Mouse (Mus musculus) embryo, embryonic 9.5 days (tissue): Measurements from ENCODE around the gene Neurod2.
A peak's percentile ranks its signal among the peaks of the same experiment; 100 is the strongest.

Source experiments
- DNase-seq: peaks from one replicate; pipeline ENCODE4 v3.0.0-alpha.2; 2017; ENCODE audit errors: extremely low spot score

The Neurod2 gene

GRCm38 (mm10) chr11:98318421-98319116, 10.9 kb downstream of the Neurod2 start:
- no peak for DNase-seq

- no peak for DNase-seq
Measured at GRCm38 (mm10) chr11:98317479-98317878, 12.0 kb downstream of the Neurod2 start.

GRCm38 (mm10) chr11:98313790-98314323, 15.6 kb downstream of the Neurod2 start:
- DNase-seq, result peak; percentile 76

GRCm38 (mm10) chr11:98298484-98299205, 30.8 kb downstream of the Neurod2 start:
- peak; percentile 29 for DNase-seq

GRCm38 (mm10) chr11:98297778-98298177, 31.7 kb downstream of the Neurod2 start:
- DNase-seq, result no peak

- no peak for DNase-seq
Measured at GRCm38 (mm10) chr11:98296916-98297315, 32.5 kb downstream of the Neurod2 start.

- DNase-seq, result peak; percentile 51
Measured at GRCm38 (mm10) chr11:98296277-98296676, 33.2 kb downstream of the Neurod2 start.

GRCm38 (mm10) chr11:98295013-98295585, 34.3 kb downstream of the Neurod2 start:
- DNase-seq, result no peak

GRCm38 (mm10) chr11:98294188-98295012, 35.0 kb downstream of the Neurod2 start:
- DNase-seq, result peak; percentile 66

- no peak for DNase-seq
Measured at GRCm38 (mm10) chr11:98293070-98293469, 36.4 kb downstream of the Neurod2 start.

GRCm38 (mm10) chr11:98290906-98291305, 38.5 kb downstream of the Neurod2 start:
- no peak for DNase-seq

GRCm38 (mm10) chr11:98289873-98290272, 39.6 kb downstream of the Neurod2 start:
- no peak for DNase-seq

- no peak for DNase-seq
Measured at GRCm38 (mm10) chr11:98287961-98288360, 41.5 kb downstream of the Neurod2 start.

GRCm38 (mm10) chr11:98287531-98287930, 41.9 kb downstream of the Neurod2 start:
- no peak for DNase-seq

- no peak for DNase-seq
Measured at GRCm38 (mm10) chr11:98285368-98285767, 44.1 kb downstream of the Neurod2 start.

GRCm38 (mm10) chr11:98284230-98284629, 45.2 kb downstream of the Neurod2 start:
- DNase-seq, result no peak

- no peak for DNase-seq
Measured at GRCm38 (mm10) chr11:98283740-98284139, 45.7 kb downstream of the Neurod2 start.
